Mouse (Mus musculus) liver (tissue): ENCODE data around the gene Serpinb3a.
"Not testable (repeated sequence)": the region's sequence is repeated elsewhere in the genome, so short reads cannot be mapped to it uniquely, and the experiment has no call there.

Experiments used
- DNase-seq: peaks from one replicate; pipeline ENCODE4 v3.0.0-alpha.2; 2020; ENCODE audit warnings: mixed read lengths

The Serpinb3a gene

GRCm38 (mm10) chr1:107052203-107052602, at the start of gene Serpinb3a:
Gene Serpinb3a, minus strand, starts transcription at chr1:107052303.
- DNase-seq: no peak

- DNase-seq: no peak
These were observed 46.3 kb upstream of the Serpinb3a start for GRCm38 (mm10) chr1:107098417-107098816.

- DNase-seq: no peak
These were observed 31.3 kb upstream of the Serpinb3a start, which contains the start of gene Serpinb3d for GRCm38 (mm10) chr1:107083406-107083805. Gene Serpinb3d, minus strand, starts transcription at chr1:107083506.

- not testable (repeated sequence) for DNase-seq
These were observed 17.9 kb downstream of the Serpinb3a start for GRCm38 (mm10) chr1:107034236-107034635.

GRCm38 (mm10) chr1:107025886-107026285, 26.2 kb downstream of the Serpinb3a start:
- no peak for DNase-seq

GRCm38 (mm10) chr1:107015210-107015609, 36.9 kb downstream of the Serpinb3a start:
- DNase-seq: no peak

- DNase-seq: peak; percentile 16
These were observed 37.6 kb downstream of the Serpinb3a start for GRCm38 (mm10) chr1:107014530-107014929.

- no peak for DNase-seq
These were observed 45.8 kb downstream of the Serpinb3a start for GRCm38 (mm10) chr1:107006316-107006715.

GRCm38 (mm10) chr1:107001754-107002153, 50.3 kb downstream of the Serpinb3a start:
- no peak for DNase-seq

GRCm38 (mm10) chr1:107000424-107000823, 51.7 kb downstream of the Serpinb3a start:
- peak; percentile 4 for DNase-seq
